ENCODE assay signal across 12 mouse cellular contexts in the genomic region with DNA sequence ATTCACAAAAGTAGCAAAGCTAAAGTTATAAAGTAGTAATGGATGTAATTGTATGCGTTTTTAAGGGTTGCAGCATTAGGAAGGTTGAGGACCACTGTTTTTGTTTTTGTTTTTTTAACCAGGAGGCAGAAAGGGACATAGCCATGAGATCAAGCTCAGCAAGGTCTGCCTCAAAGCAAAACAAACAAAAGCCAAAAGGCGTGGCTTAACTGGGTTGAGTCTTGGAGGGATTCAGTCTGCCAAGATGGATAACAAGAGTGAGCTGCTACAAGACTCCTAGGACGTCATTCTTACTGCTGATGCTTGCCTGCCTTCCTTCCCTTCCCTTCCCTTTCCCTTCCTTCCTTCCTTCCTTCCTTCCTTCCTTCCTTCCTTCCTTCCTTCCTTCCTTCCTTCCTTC. TPM values are rescaled to one million over a fixed set of nuclear protein-coding genes. Genes with fewer than 3 reads are reported as not detected.
A peak's percentile ranks its signal among the peaks of the same experiment; 100 is the strongest.
DNase-seq lines count a peak whose midpoint lies in the region; ATAC-seq lines count a peak whose summit lies in the region.
"Had no signal": no experiment of that assay in that cellular context is flagged by ENCODE, and none has a peak within 500 bp of the region (broad histone marks: within the 10 kb centered on the region; RNA-seq: fewer than 3 reads in every experiment).

No protein-coding gene starts in this region.

- no peaks in the 10 kb centered on the region for H3K9me3 ChIP-seq in heart, embryonic 11.5 days (replicated peaks; ENCODE audit: control insufficient read depth, low read length)
- H3K9me3 ChIP-seq in heart, embryonic 13.5 days, result no peaks in the 10 kb centered on the region

- H3K4me3 ChIP-seq in heart, embryonic 11.5 days (ENCODE audit: low read depth, low read length), result no peak overlapping the region
- 0 out of 2 replicates have a peak overlapping the region, but pooled peaks have one; percentile 4 for H3K4me3 ChIP-seq in heart, embryonic 13.5 days

- DNase-seq in heart, adult 18-20 months, result peak; percentile 35 to 40
- peak; percentile 11 for DNase-seq in thymus, postnatal 14 days
- DNase-seq in thymus, postnatal 25 days, result no peak
- DNase-seq in layer of hippocampus, adult 11-12 months (ENCODE audit: low spot score), result no peak
- DNase-seq in cerebellum, adult 18-20 months, result no peak
- DNase-seq: cerebellum, adult 11 months; gastrocnemius, postnatal 14 days; layer of hippocampus, postnatal 36 days; right cerebral cortex, postnatal 14 days; thymus, adult 18-20 months had no signal

- H3K27ac ChIP-seq in heart, embryonic 11.5 days (ENCODE audit: low read depth, low read length), result no peak overlapping the region
- no peak overlapping the region for H3K27ac ChIP-seq in heart, embryonic 13.5 days (replicated peaks)

- no peak overlapping the region for H3K9ac ChIP-seq in heart, embryonic 11.5 days (ENCODE audit: low read depth, low read length)
- no peak overlapping the region for H3K9ac ChIP-seq in heart, embryonic 13.5 days

- H3K36me3 ChIP-seq in heart, embryonic 11.5 days (ENCODE audit: control insufficient read depth, insufficient read depth, low read length), result no peaks in the 10 kb centered on the region
- H3K36me3 ChIP-seq in heart, embryonic 13.5 days, result no peaks in the 10 kb centered on the region

- no peak overlapping the region for H3K4me2 ChIP-seq in heart, embryonic 11.5 days
- H3K4me2 ChIP-seq in heart, embryonic 13.5 days, result no peak overlapping the region

- H3K4me1 ChIP-seq in heart, embryonic 11.5 days (ENCODE audit: control insufficient read depth, insufficient read depth, low read length), result no peaks in the 10 kb centered on the region
- H3K4me1 ChIP-seq in heart, embryonic 13.5 days, result no peaks in the 10 kb centered on the region

- no peaks in the 10 kb centered on the region for H3K27me3 ChIP-seq in heart, embryonic 11.5 days (ENCODE audit: control insufficient read depth, insufficient read depth, low read length)
- no peaks in the 10 kb centered on the region for H3K27me3 ChIP-seq in heart, embryonic 13.5 days (replicated peaks)

- 27% methylated on average over 3 of the region's 3 CpGs for WGBS in heart, embryonic 11.5 days (ENCODE audit: insufficient replicate concordance)
- WGBS in heart, embryonic 13.5 days, result 31% methylated on average over 3 of the region's 3 CpGs

- no peak for ATAC-seq in heart, embryonic 11.5 days (replicated peaks; ENCODE audit: insufficient number of reproducible peaks, low FRiP score, low TSS enrichment)
- no peak for ATAC-seq in heart, embryonic 13.5 days (ENCODE audit: extremely low read depth, insufficient number of reproducible peaks, low FRiP score, low TSS enrichment)

RNA-seq across cellular contexts. Expression of a gene that starts 20.5 kb away (rescaled TPM):
- total RNA-seq in heart, adult 18-20 months (2021), result 10 to 100 TPM; 42.2 to 44.5 TPM
- 70.1 and 87.0 TPM in 2 replicates for polyA plus RNA-seq in heart, embryonic 11.5 days (2014; fragmentation: Nextera tagmentation; extraction: Ambion mirVana)
- 42.7 and 44.0 TPM in 2 replicates for polyA plus RNA-seq in heart, embryonic 13.5 days (2015; fragmentation: Nextera tagmentation; extraction: Ambion mirVana)

RNA-seq across cellular contexts. Expression of a gene that starts 20.8 kb away (rescaled TPM):
- 1 to 10 TPM; 8.9 to 9.7 TPM for total RNA-seq in heart, adult 18-20 months (2021)
- polyA plus RNA-seq in heart, embryonic 11.5 days (2014; fragmentation: Nextera tagmentation; extraction: Ambion mirVana), result 6.9 and 9.3 TPM in 2 replicates
- 4.4 and 5.1 TPM in 2 replicates for polyA plus RNA-seq in heart, embryonic 13.5 days (2015; fragmentation: Nextera tagmentation; extraction: Ambion mirVana)

Comparison
In these comparisons a context has a peak if more than half of its experiments do, and no peak if none do; other contexts are left out.
1. DNase-seq: peak in heart, adult 18-20 months (2 of 2) and thymus, postnatal 14 days (single experiment); none in thymus, postnatal 25 days (single experiment), layer of hippocampus, adult 11-12 months (single experiment) and cerebellum, adult 18-20 months (0 of 2).